Mouse (Mus musculus) kidney, adult 2 months (tissue): ENCODE results near the gene Tacc3.

Source experiments
- CTCF ChIP-seq: fragments of 200-500 bp; conservative IDR thresholded peaks from 2 replicates; pipeline ENCODE4 v1.5.1; 2011; ENCODE audit warnings: low read depth, mild to moderate bottlenecking, control low read depth, low read length, moderate library complexity, mixed read lengths; ENCODE audit not compliant: insufficient read depth, insufficient read length
- POLR2A ChIP-seq: fragments of 200-500 bp; IDR thresholded peaks from one replicate; pipeline ENCODE4 v1.6.1; 2011; ENCODE audit warnings: low read depth, low read length, control low read depth

DNA sequence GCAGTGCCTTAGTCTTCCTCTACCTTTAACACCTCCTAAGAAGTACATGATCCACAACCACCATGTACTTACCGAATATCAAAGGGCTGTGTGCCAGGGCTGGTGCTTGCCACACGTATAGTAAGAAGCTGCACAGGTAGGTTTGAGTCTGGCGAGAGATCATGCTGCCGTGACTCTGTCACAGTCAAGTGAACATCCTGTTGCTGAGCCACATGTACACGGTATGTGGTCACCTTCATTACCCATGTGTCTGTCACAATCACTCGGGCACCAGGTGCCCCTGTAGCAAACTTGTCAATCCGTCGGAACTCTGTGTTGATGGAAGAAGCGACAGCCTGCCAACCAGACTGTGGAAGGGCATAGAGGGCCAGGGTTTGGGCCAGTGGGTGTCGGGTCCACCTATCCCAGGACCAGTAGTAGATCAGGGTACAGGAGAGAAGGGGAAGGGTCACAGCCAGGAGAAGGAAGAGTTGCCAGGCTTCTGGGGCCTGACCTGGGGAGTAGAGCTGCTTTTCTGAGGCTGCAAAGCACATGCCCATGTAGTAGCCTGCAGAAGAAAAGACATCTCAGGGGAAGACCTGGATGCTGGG is 2.6 kb upstream of the Tacc3 start:
- TF ChIP-seq POLR2A (no peak), CTCF (no peak)
